Mouse (Mus musculus): ENCODE results near the gene 4931414P19Rik. TPM values are rescaled to one million over a fixed set of nuclear protein-coding genes. Genes with fewer than 3 reads are reported as not detected.

Gene 4931414P19Rik
- 2.1 and 3.5 TPM in 2 replicates for polyA plus RNA-seq (2012; rRNA removed)

DNA sequence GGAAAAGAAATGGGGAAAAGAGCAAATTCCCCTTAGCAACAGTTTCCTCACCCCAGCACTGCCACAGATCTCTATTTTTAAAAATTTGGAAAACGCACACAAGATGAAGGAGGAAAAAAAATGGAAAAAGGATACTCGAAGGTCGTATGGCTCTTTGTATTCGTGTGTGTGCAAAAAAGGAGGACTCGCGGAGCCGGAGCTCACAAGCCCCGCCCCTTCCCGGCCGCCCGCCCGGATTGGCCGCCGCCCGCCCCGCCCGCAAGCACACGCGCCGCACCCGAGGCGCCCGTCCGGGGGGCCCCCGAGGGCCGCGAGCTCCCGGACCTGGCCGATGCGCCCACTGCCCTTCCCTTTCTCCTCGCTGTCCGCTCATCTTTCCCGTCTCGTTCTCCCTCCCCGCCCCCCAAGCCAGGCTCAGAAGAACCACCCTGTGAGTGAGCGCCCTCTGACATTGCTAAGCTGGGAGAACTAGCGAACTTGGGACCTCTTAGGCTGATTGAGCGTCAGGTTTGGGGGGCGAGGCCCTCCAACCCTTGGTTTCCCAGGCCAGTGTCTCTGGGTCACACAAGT lies at the start of gene 4931414P19Rik:
4931414P19Rik (minus strand) TSS at position 242 of the 570 bp plus-strand sequence.
- peaks cover 5% of the 10 kb centered on the region for H3K4me1 ChIP-seq (ENCODE audit: control insufficient read depth, insufficient read depth, low read length)
- peak within 1 kb of the TSS; percentile 95 for H3K4me3 ChIP-seq (ENCODE audit: control insufficient read depth, low read depth, low read length)
- H3K27me3 ChIP-seq (ENCODE audit: control insufficient read depth, insufficient read depth, low read length): no peaks in the 10 kb centered on the region
- H3K27ac ChIP-seq (ENCODE audit: control insufficient read depth, insufficient read depth, low read depth, low read length): peak within 1 kb of the TSS; percentile 92
- no peaks in the 10 kb centered on the region for H3K36me3 ChIP-seq (ENCODE audit: control insufficient read depth, insufficient read depth, low read length)
- TF ChIP-seq CTCF (IDR thresholded peaks at IDR 0.05; ENCODE audit: control insufficient read depth, insufficient read depth, insufficient replicate concordance, low read depth, low read length) (no peak), POLR2A (IDR thresholded peaks at IDR 0.05; ENCODE audit: control insufficient read depth, low read depth, low read length) (peak; percentile 48; the same call in 1 of the 2 replicates)

- Histone ChIP-seq H3K27me3 (ENCODE audit: control insufficient read depth, insufficient read depth, low read length) (no peaks in the 10 kb centered on the region), H3K4me3 (ENCODE audit: control insufficient read depth, low read depth, low read length) (peak overlapping the region; percentile 53), H3K36me3 (ENCODE audit: control insufficient read depth, insufficient read depth, low read length) (peaks cover 3% of the 10 kb centered on the region), H3K4me1 (ENCODE audit: control insufficient read depth, insufficient read depth, low read length) (no peaks in the 10 kb centered on the region; the same call in 1 of the 2 replicates), H3K27ac (ENCODE audit: control insufficient read depth, insufficient read depth, low read depth, low read length) (no peak overlapping the region)
- no peak for TF ChIP-seq POLR2A (IDR thresholded peaks at IDR 0.05; ENCODE audit: control insufficient read depth, low read depth, low read length)
- TF ChIP-seq CTCF (IDR thresholded peaks at IDR 0.05; ENCODE audit: control insufficient read depth, insufficient read depth, insufficient replicate concordance, low read depth, low read length): no peak
These were observed 47.7 kb upstream of the 4931414P19Rik start for GRCm38 (mm10) chr14:54653496-54653895.

DNA sequence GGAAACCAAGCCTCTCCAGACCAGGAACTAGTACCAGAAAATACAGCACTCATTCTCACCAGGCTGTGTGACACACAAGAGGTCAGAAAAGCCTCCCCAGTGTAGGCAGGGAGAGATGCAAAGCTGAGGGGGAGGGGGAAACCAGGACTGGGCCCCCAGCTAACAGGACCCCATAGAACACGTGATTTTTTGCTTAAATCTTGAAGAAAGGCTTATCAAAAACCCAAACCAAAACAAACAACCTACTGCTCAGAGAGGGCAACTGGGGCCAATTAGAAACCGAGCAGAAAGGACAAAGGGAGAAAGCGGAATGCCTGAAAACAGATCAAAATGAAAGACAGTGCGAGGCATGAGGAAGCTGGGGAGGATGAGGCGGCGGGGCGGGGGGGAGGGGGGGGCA lies 47.0 kb upstream of the 4931414P19Rik start:
- H3K27ac ChIP-seq (ENCODE audit: control insufficient read depth, insufficient read depth, low read depth, low read length): no peak overlapping the region; the same call in 1 of the 2 replicates
- no peaks in the 10 kb centered on the region; the same call in 1 of the 2 replicates for H3K4me1 ChIP-seq (ENCODE audit: control insufficient read depth, insufficient read depth, low read length)
- no peaks in the 10 kb centered on the region for H3K27me3 ChIP-seq (ENCODE audit: control insufficient read depth, insufficient read depth, low read length)
- H3K4me3 ChIP-seq (ENCODE audit: control insufficient read depth, low read depth, low read length): no peak overlapping the region
- TF ChIP-seq POLR2A (IDR thresholded peaks at IDR 0.05; ENCODE audit: control insufficient read depth, low read depth, low read length) (no peak), CTCF (IDR thresholded peaks at IDR 0.05; ENCODE audit: control insufficient read depth, insufficient read depth, insufficient replicate concordance, low read depth, low read length) (no peak)
- H3K36me3 ChIP-seq (ENCODE audit: control insufficient read depth, insufficient read depth, low read length): peaks cover 3% of the 10 kb centered on the region

DNA sequence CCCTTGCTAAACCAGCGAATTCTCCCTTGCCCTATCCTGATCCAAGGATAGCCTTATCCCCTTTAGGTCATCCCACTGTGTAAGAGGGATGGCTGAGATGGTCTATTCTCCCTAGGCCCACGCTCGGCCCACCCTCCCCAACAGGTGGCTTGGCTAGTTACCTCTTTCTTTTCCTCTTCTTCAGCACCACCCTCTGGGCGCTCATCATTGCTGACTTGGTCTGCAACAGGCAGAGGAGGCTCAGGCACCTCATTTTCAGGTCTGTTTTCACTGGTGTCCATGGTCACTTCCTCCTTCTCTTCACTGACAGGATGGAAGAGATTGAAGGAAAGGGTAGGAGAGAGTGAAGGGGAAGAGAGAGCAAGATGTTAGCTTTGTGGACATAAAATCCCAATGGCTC lies 45.8 kb upstream of the 4931414P19Rik start:
- Histone ChIP-seq H3K36me3 (ENCODE audit: control insufficient read depth, insufficient read depth, low read length) (peaks cover 3% of the 10 kb centered on the region), H3K4me1 (ENCODE audit: control insufficient read depth, insufficient read depth, low read length) (no peaks in the 10 kb centered on the region; the same call in 1 of the 2 replicates), H3K27ac (ENCODE audit: control insufficient read depth, insufficient read depth, low read depth, low read length) (no peak overlapping the region), H3K27me3 (ENCODE audit: control insufficient read depth, insufficient read depth, low read length) (no peaks in the 10 kb centered on the region), H3K4me3 (ENCODE audit: control insufficient read depth, low read depth, low read length) (no peak overlapping the region)
- TF ChIP-seq POLR2A (IDR thresholded peaks at IDR 0.05; ENCODE audit: control insufficient read depth, low read depth, low read length): no peak
- TF ChIP-seq CTCF (IDR thresholded peaks at IDR 0.05; ENCODE audit: control insufficient read depth, insufficient read depth, insufficient replicate concordance, low read depth, low read length): no peak

- H3K4me3 ChIP-seq (ENCODE audit: control insufficient read depth, low read depth, low read length): no peak overlapping the region; the same call in none of the 2 replicates
- H3K4me1 ChIP-seq (ENCODE audit: control insufficient read depth, insufficient read depth, low read length): no peaks in the 10 kb centered on the region; the same call in 1 of the 2 replicates
- no peaks in the 10 kb centered on the region for H3K27me3 ChIP-seq (ENCODE audit: control insufficient read depth, insufficient read depth, low read length)
- TF ChIP-seq CTCF (IDR thresholded peaks at IDR 0.05; ENCODE audit: control insufficient read depth, insufficient read depth, insufficient replicate concordance, low read depth, low read length) (peak; percentile 34; the same call in 1 of the 2 replicates), POLR2A (IDR thresholded peaks at IDR 0.05; ENCODE audit: control insufficient read depth, low read depth, low read length) (no peak)
- peaks cover 3% of the 10 kb centered on the region for H3K36me3 ChIP-seq (ENCODE audit: control insufficient read depth, insufficient read depth, low read length)
- peak overlapping the region; percentile 34; the same call in 1 of the 2 replicates for H3K27ac ChIP-seq (ENCODE audit: control insufficient read depth, insufficient read depth, low read depth, low read length)
These were observed 45.0 kb upstream of the 4931414P19Rik start for GRCm38 (mm10) chr14:54650621-54651454.

DNA sequence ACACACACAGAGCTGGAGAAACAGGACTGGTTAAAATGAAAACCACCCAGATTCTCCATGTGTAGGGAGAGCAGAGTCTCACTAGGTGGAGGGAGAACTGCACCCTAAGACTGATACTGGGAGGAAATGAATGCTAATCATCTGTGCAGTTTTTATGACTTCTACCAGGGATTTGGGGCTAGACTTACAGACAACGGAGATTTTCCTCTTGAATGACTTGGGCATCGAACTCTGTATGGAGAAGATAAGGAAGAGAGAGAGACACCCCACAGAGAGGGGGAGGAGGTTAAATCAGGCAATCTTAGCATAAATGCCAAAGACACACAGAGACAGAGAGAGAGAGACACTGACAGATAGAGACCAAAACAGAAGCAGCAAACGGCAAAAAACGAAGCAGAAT lies 42.1 kb upstream of the 4931414P19Rik start:
- no peaks in the 10 kb centered on the region for H3K27me3 ChIP-seq (ENCODE audit: control insufficient read depth, insufficient read depth, low read length)
- H3K36me3 ChIP-seq (ENCODE audit: control insufficient read depth, insufficient read depth, low read length): peaks cover 3% of the 10 kb centered on the region
- H3K4me3 ChIP-seq (ENCODE audit: control insufficient read depth, low read depth, low read length): no peak overlapping the region
- no peak for TF ChIP-seq CTCF (IDR thresholded peaks at IDR 0.05; ENCODE audit: control insufficient read depth, insufficient read depth, insufficient replicate concordance, low read depth, low read length)
- no peaks in the 10 kb centered on the region; the same call in 1 of the 2 replicates for H3K4me1 ChIP-seq (ENCODE audit: control insufficient read depth, insufficient read depth, low read length)
- no peak overlapping the region for H3K27ac ChIP-seq (ENCODE audit: control insufficient read depth, insufficient read depth, low read depth, low read length)

DNA sequence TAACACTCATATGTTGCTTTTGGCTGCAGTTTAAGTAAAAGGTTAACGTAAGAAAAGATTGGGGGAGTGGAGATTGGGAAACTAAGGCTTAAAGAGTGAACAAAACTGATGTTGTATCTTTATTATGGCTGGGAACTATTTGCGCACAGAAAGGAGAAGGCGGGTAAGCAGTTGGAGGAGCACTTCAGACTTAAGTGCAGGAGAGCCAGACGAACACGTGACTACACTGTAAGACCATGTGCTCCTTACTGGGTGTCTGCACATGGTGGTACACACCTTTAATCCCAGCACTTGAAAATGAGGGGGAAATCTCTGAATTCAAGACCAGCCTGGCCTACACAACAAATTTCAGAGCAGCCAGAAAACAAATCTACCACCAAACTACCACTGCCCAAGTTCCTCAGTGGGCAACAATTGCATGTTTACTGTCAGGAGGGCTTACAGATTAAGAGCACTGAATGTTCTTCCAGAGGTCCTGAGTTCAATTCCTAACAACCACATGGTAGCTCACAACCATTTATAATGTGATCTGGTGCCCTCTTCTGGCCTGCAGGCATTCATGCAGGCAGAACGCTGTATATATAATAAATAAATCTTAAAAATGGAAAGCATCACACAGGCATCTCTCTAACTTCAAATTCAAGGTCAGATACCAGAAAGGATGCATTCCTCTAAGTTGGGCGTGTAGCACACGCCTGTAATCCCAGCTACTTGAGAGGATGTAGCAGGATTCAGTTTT lies 41.3 kb upstream of the 4931414P19Rik start:
- Histone ChIP-seq H3K27ac (ENCODE audit: control insufficient read depth, insufficient read depth, low read depth, low read length) (no peak overlapping the region), H3K4me3 (ENCODE audit: control insufficient read depth, low read depth, low read length) (no peak overlapping the region), H3K4me1 (ENCODE audit: control insufficient read depth, insufficient read depth, low read length) (peaks cover 7% of the 10 kb centered on the region), H3K27me3 (ENCODE audit: control insufficient read depth, insufficient read depth, low read length) (no peaks in the 10 kb centered on the region), H3K36me3 (ENCODE audit: control insufficient read depth, insufficient read depth, low read length) (peaks cover 3% of the 10 kb centered on the region)
- no peak for TF ChIP-seq CTCF (IDR thresholded peaks at IDR 0.05; ENCODE audit: control insufficient read depth, insufficient read depth, insufficient replicate concordance, low read depth, low read length)
- TF ChIP-seq POLR2A (IDR thresholded peaks at IDR 0.05; ENCODE audit: control insufficient read depth, low read depth, low read length): no peak

All from testis, adult 2 months (tissue).